Mouse (Mus musculus) urinary bladder, adult 2 months (tissue): Measurements from ENCODE around the gene Lpgat1. TPM values are rescaled to one million over a fixed set of nuclear protein-coding genes. Genes with fewer than 3 reads are reported as not detected.

ENCODE experiments used
- DNase-seq: peaks from one replicate; pipeline ENCODE4 v3.0.0; 2022; ENCODE audit warnings: low spot score
- polyA plus RNA-seq: library from polyadenylated mRNA; depleted of rRNA; stranded (reverse); fragments of >200 nt; gene quantifications from 2 replicates; pipeline ENCODE4 v1.2.3, GENCODE M21; 2012; rRNA removed

Lpgat1 gene
- polyA plus RNA-seq = 30.0 and 33.1 TPM in 2 replicates

DNA sequence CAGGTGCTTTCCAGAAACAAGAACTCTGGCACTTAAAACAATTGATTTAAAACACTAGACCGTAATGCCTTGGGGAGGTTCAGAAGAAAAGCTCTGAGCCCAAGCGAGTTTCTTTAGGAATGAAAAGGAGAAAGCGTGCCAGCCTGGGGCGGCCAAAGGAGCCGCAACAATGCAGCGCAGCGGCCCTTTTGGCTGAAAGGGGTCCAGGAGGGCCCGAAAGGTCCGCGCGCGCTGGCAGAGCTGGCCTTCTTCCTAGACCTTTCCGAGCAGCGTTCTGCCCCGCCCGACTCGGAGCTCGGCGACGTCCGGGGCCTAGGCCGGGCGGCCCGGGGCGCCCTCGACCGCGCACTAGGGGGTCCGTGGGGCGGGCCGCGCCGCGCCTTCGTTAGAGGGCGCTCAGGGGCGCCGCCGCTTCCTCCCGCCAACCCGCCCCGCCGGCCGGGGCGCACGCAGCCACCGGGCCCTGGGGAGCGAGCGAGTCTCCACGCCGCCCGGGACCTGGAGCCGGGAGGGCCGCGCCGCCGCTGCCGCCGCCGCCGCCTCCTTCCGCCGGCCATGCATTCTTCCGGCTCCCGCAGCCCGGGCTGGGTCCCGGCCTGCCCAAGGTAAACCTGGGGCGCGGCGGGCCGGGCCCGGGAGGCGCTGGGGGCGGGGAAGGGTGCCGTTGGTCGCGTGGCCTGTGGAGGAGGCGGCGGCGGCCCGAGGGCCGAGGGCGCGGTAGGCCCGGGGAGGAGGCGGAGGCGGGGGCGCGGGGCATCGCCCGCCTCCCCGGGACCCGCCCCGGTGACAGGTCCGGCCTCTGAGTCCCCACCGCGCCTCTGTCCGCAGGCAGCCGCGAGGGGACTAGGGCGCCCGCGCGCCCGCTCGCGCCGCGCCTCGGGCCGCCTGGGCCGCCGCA, at the start of gene Lpgat1:
Lpgat1 (plus strand) TSS at position 234 of the 898 bp plus-strand sequence.
- DNase-seq = peak; percentile 91

DNA sequence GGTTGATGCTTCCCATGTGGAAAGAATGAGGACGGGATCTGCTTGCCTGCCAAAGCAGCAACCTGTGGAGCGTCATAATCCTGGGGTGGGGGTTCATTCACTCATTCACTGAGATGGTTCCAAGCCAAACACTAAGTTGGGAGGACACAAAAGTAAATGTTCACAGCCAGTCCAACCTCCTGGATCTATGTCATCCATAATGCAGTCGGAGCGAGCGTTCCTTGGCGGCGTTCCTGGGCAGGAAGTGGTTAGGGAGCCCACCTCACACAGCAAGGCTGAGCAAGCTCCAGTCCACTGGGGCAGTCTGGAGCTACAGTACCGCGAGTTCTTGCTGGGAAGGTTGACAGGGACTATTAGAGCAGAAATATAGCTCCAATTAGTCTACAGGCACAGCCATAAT, 49.6 kb upstream of the Lpgat1 start:
- no peak for DNase-seq

DNA sequence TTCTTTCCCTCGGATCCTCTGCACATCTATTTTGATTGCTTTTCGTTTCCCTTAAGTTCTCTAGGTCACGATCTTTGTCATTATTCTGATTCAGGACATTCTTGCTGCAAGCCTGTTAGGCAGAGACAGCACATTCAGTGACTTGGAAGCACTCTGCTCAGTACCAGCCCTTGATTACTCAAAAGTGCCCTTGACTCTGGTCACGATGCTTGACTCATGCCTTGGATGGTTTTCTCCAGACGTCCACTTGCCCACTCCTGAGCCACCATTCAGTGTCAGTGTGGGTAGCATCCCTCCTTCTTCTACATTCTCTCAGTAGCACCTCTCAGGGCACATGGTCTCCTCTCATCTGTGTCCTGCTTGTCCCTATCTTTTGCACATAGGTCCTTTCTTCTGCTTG, 43.6 kb upstream of the Lpgat1 start:
- no peak for DNase-seq

DNA sequence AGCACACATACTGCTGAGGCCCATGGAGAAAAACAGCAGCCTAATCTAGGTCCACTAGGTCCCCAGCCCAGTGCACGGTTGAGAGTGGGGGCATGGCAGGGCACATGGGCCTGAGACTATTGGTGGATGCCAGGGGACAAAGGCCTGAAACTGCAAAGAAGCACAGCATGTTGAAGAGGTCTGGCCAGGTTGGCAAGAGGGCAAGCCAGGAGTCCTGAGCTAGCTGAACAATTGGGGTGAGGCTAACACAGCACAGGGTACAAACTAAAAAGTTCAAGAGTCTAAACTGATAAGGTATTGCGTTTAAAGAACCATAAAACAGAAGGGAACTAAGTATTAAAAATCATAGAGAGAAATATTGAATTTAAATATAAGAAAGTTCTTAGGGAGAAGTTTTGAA, 36.0 kb upstream of the Lpgat1 start:
- DNase-seq = no peak

DNA sequence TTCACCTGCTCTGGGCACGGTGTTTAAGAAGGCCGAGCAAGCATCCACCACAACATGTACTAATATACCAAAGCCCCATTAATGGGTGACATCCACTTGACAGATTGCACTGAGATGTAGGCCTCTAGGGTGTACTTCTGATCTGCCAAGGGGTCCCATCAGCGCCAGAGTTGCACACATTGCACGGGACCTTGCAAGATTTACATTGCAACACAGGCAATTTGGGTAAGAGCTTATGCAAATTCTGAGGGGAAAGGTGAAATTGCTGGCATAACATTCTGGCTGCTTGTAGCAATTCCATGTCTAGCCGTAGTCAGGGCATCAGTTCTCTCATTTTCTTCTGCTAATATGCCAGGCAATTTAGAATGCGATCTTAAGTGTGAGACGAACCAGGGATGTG, 30.1 kb upstream of the Lpgat1 start:
- DNase-seq = no peak

DNA sequence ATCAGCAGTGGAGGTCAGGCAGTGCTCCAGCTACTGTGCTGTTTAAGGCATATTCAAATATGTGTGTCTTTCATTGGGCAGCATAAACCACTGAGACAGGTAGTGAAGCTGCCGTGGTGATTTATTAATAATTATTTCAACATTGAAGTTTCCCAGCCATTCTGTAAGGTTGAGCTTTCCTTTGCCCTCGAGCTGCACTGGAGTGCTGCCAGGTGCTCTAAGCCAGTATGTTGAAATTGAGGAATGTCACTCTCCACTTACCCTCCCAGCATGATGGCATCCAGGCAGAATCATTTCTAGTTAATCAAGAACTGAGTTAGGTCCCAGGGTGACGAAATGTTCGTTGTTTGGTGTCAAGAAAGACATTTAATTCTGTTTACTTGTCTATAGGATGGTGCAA, 24.4 kb upstream of the Lpgat1 start:
- no peak for DNase-seq

DNA sequence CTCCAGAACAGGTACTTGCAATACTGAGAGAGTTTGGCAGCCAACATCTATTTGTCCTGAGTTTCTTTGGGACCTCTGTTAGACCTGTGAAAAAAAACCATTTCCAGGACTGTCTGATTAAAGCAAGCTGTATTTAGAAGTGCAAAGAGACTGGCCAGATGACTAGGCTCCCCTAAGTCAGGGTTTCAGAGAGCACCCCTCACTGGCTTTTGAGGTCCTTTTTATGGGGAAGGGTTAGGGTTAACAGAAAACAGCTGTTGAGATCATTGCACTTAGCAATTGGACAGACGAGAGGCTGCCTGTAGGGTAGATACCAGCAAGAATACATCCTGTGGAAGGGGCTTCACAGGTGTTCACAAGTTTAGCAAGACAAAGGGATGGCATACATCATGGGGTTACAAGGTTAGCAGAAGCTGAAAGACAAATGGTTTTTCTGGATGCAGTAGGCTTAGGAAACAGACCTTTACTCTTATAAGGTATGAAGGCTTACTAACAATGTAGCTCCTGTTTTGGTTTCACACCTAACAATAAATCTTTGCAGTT, 19.3 kb upstream of the Lpgat1 start:
- no peak for DNase-seq

DNA sequence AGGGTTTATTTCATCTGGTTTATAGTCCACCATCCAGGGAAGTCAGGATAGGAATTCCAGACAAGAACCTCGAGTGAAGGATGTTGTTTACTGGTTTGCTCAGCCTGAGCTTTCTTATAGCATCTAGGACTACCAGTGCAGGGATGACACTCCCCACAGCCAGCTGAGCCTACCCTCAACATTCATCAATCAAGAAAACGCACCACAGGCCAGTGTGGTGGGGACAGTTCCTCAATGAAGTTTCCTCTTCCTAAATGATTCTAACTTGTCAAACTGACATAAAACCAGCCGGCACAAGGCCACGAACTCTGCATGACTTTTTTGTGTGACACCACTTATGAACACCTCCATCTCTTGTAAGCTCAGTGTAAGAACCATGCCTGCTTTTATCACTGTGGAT, 13.1 kb upstream of the Lpgat1 start:
- no peak for DNase-seq

DNA sequence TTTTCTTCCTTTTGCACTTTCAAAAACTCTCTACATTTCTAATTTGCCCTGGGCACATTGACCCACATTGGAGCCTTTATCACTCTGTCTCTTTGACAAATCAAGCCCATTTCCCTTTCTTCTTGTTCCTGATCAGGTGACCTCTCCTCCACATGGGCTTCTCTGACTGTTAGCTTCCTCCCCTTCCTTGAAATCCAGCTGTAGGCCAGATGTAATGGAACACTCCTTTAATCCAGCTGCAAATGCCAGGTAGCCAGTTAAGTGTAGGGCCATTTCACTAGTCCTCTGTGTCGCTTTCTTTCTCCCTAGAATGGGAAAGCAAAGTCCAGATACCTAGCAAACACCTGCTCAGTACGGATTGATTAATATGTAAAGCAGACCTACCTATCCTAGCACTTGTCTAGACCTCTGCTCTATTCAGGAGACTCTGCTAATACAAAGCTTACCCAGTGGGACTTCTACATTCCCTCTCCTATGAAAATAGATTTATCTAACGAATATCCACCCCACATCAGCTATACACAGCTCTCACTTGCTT, 11.0 kb upstream of the Lpgat1 start:
- no peak for DNase-seq

DNA sequence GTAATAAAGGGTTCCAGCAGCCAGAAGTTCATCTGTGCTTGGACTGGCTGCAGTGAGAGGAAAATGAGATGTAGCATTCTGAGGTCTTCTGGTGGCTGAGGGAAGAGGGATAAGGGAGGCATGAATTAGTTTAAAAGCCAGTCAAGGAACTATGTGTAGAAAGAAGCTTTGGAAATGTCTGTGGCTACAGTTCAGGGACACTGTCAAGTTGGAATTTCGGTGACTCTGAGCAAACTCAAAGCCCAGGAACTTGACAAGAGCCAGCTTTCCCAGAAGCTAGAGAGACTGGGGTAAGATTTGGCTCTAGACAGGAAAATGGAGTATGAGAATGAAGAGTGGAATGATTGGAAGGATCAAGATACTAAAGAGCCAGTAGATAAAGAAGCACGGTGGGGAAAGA, 7.8 kb upstream of the Lpgat1 start:
- DNase-seq = no peak

DNA sequence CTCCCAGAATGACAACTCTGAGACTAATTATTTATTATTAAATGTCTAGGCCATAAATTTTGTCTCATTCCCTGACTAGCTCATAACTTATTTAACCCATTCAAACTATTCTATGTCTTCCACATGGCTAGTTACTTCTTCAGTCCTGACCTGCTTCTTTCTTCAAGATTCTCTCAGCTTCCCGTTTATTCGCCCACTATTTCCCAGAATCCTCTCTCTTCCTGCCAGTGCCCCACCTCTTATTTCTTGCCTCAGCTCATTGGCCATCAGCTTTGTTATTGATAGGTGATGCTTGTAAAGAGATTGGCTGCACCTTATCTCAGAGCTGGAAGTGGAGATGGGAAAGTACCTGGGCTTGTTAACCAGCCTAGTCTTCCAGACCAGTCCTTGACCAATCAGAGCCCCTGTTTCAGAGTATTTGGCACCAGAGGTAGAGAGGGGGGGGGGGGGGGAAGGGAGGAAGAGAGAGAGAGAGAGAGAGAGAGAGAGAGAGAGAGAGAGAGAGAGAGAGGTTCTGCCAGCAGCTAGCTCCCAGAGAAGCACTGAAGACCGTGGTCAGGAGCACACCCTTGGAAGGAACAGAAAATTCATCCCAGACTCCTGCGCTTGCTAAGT, 5.3 kb upstream of the Lpgat1 start:
- DNase-seq = no peak

DNA sequence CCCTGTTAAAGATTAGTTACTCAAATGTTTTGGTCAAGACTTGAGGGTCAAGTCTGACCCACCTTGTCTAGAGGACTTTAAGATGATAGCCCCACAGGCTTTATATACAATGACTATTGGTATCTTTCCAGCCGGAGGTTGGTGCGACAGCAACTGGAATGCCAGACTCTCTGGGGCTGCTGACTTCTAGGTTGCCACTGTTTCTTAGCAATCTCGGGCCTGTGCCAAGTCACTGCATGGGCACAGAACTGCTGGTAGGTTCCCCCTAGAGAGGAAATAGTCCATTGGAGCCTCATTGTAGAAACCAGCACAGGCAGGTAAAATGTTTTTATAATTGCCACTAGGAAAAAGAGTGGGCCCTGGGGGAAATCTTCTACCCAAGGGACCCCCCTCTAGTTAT, 3.8 kb upstream of the Lpgat1 start:
- no peak for DNase-seq

DNA sequence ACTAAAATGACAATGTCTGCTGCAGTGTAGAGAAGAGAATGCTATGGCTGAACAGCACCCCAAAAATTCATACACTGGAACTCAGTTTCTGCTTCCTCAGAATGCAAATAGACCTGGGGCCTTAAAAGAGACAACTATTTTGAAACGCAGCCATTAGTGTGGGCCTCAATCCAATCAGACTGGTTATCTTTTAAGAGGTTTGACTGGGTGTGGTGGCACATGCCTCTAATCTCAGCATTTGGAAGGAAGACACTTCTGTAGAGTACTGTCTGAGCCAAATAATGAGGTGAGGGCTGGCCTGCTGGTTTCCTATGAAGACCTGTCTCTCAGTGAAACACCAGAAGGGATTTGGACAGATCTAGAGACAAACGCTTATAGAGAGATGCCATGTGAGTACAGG, 2.5 kb upstream of the Lpgat1 start:
- DNase-seq = no peak

DNA sequence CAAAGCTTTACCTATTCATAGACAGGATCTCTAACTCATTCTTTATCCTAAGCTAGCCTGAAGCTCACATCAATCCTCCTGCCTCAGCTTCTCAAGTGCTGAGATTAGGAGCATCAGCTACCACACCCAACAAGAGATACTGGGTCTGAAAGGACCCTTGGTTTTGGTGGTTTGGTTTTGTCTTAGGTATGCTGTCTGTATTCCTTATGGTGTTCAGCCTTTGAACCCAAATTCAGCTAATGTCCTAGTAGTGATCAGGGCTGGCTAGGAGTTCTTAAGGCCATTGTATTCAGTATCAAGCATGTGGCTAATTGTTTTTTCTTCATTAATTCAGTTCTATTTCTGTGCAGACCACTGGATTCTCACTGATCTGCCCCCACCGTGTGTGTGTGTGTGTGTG, 493 bp upstream of the Lpgat1 start:
- DNase-seq = no peak

DNA sequence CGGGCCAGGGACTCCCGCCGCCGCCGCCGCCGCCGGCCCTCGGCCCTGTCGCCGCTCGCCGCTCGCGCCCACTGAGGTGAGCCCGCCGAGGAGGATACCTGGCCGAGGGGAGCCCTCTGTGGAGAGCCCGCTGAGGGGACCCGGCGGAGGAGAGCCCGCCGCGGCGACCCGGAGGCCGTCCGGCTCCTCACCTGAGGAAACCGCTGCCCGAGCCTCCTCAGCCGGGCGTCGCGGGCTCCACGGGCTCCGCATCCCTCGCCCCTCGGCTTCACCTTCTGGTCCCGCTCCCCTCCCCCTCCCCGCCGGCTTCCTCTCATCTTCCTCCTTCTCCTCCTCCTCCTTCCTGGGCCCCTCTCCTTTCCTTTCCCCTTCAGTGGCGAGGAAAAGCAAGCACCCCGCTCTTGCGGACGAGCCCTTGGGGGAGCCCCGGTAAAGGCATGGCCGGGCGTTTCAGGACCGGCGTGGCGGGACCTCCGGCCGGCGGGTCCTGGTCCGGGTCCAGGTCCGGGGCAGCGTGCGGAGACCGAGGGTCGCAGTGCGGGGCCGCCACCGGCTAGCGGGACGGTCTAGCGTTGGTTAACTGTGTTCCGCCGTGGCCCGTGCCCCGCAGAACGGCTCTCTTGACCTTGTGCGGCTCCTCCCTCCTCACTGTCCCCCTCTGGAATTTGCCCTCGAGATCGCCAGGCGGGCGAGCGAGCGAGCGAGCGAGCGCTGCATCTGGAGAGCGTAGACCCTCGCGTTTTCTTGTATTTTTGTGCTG, 1.1 kb downstream of the Lpgat1 start:
- DNase-seq = peak; percentile 38

DNA sequence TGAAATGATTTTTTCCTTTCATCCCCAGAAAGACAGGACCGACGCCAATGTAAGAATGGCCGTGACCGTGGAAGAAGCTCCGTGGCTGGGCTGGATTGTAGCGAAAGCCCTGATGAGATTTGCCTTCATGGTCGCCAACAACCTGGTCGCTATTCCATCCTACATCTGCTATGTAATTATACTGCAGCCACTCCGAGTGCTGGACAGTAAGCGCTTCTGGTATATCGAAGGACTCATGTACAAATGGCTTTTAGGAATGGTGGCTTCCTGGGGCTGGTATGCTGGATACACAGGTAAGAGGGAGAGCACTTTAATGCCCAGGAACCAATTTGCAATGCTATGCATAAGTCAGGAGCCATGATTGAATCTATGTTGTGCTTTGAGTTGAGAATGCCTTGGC, 1.7 kb downstream of the Lpgat1 start:
- DNase-seq = no peak

DNA sequence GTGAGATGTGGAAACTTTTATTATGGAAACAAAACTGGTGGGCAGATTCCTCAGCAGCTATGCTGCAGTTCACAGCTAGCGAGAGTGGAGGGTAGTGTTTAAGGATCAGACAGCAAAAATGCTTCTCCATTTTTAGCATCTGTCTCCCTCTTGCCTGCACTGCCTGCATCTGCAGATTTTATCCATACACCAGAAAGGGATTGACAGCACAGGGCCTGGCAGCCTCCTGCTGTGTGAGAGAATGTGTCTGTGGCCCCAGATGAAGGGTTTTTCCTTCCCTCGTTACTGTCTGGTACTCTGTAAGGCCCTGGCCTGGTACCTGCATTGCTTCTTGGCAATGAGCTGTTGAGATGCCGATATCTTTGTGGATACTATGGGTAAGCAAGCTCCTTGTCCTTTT, 2.8 kb downstream of the Lpgat1 start:
- DNase-seq = no peak

DNA sequence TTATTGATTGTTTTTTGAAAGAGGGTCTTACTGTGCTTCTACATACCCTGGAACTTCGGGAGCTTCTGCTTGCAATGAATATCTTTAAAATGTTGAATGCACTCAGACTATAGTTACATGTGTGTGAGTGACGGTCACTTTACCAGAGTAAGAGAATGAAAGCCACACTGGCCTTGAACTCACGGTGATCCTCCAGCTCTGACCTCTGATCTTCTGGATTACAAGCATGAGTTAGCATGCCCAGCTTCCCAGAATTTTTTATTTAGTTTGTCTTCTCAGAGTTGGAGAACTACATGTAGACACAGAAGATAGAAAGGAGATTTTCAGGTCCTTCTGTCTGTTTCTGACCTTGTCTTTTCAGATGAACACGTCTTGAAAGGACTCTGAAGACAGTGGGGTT, 5.1 kb downstream of the Lpgat1 start:
- DNase-seq = no peak

DNA sequence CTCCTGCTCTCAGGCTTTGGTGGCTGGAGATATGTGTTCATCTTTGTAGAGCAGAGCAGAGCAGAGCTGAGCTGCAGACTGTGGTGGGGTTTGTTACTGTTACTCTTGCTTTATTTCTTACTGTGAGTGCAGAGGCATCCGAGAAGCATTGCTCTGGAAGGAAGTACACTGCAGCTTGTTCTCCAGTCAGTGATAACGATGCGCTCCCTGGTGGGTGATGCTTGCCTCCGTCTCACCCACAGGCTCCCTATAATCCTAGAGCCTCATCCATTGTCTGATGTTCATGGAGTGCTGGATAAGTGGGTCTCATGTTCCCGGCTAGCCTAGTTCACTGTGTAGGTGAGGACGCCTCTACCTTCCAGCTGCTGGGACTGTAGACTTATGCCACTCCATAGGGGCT, 6.0 kb downstream of the Lpgat1 start:
- DNase-seq = no peak

DNA sequence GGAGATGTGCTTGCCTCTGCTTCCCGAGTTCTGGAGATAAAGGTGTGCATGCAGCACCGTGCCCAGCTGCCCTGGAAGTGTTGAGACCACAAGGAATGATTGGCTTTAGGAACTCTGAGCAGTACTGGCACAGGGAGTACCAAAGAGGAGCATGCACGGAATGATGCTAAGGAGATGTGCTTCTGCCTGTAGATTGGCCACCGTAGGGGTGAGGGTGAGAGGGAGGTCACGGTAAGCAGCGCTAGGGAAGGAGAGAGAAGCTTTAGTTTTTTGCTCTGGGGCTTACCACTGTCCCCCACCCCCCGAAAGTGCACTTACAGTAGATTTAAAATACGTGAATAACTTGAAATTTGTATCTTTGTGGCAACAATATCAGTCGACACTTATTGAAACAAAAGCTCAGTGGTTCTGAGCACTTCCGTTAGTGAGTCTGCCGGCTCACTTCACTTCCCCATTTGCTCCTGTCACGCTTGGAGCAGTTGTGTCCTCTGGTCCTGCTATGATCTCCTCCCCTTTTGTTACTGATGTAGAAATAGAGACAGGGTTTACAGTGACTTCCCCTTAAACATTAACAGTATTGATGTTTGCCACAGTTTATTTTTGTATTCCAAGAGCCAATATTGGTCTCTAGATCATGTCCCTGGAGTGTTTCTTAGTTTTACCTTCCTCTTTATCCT, 6.9 kb downstream of the Lpgat1 start:
- DNase-seq = no peak

DNA sequence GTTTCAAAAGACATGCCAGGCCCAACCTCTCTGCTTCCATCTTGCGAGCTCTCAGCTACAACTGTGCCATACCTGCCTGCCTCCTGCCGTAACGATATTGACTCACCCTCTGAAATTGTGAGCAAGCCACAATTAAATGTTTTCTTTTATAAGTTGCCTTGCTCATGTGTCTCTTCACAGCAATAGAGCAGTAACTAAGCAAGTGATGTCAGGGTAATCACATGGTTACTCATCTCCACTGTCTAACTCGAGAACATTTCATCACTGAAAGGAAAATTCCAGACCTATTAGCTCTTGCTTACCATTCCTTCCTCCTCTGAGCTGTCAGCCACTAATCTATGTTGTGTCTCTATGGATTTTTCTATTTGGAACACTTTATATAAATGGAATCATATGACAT, 15.0 kb downstream of the Lpgat1 start:
- DNase-seq = no peak

DNA sequence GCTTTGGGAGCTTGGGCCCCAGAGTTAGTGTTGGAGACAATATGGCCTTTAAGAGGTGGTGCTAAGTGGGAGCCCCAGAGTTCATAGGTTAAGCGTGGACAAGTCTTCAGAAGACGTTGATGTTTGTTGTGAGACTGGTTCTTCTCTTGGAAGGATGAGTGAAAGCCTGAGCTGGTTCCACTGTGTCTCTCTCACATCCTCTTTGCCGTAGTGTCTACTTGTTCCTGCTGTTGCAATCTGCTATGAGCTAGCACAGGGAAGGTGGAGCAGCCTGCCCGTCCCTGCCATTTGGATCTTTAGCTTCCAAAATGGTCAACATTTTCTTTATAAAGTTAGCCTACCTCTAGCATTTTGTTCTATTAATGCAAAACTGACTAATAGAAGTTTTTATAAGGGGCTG, 16.2 kb downstream of the Lpgat1 start:
- no peak for DNase-seq
